In the genomic region with DNA sequence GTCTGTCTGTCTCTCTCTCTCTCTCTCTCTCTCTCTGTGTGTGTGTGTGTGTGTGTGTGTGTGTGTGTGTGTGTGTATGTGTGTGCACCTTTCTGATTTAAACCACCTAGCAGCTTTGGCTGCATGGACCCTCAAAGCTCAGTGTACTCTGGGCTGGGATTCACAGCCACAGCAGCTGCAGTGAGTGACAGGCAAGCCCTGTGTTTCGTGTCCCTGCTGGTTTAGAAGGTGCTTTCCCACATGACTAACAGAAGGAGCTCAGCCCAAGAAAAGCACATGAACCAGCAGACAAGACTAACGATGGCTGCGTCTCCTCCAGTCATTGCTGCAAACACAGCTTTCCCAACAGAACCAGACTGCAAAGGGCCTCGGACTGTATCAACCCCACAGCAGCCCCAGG, we compare ENCODE assay signal across 19 mouse cellular contexts. TPM values are rescaled to one million over a fixed set of nuclear protein-coding genes. Genes with fewer than 3 reads are reported as not detected.
A peak's percentile ranks its signal among the peaks of the same experiment; 100 is the strongest.
DNase-seq lines count a peak whose midpoint lies in the region; ATAC-seq and TF ChIP-seq lines count a peak whose summit lies in the region.
"Had no signal": no experiment of that assay in that cellular context is flagged by ENCODE, and none has a peak within 500 bp of the region (broad histone marks: within the 10 kb centered on the region; RNA-seq: fewer than 3 reads in every experiment).

No protein-coding gene starts in this region.

- WGBS in heart, embryonic 14.5 days, result 47% methylated on average over 4 of the region's 4 CpGs

- H3K79me2 ChIP-seq in CH12.LX (replicated peaks; ENCODE audit: control insufficient read depth, extremely low read depth, insufficient read depth, poor library complexity, severe bottlenecking) (no peaks in the 10 kb centered on the region), myocyte (ENCODE audit: control insufficient read depth, insufficient read depth) (no peaks in the 10 kb centered on the region)

- TF ChIP-seq POLR2A in CH12.LX (IDR thresholded peaks at IDR 0.05; ENCODE audit: low read depth, low read length) (no peak), myocyte (IDR thresholded peaks at IDR 0.05; ENCODE audit: insufficient read length, low read depth) (no peak)

- TF ChIP-seq CTCF in CH12.LX (conservative IDR thresholded peaks at IDR 0.05 in 1 of 2, IDR thresholded peaks at IDR 0.05 in 1 of 2; ENCODE audit: low read depth in 2 of 2, low read length in 2 of 2), result no peak

- peaks cover 25 to 49% of the 10 kb centered on the region in 2 experiments for H3K4me1 ChIP-seq in heart, embryonic 14.5 days (ENCODE audit: control insufficient read depth in 2 of 2, insufficient read depth in 2 of 2, low read length in 2 of 2)
- H3K4me1 ChIP-seq in CH12.LX (ENCODE audit: control insufficient read depth in 1 of 2, insufficient read depth in 2 of 2), result peaks cover 18 to 49% of the 10 kb centered on the region in 2 experiments
- H3K4me1 ChIP-seq: embryonic facial prominence, embryonic 13.5 days had no signal

- no peak for TF ChIP-seq RAD21 in CH12.LX (IDR thresholded peaks at IDR 0.05; ENCODE audit: low read depth, low read length)

- in situ Hi-C loops in CH12.LX (cut with MboI; ENCODE audit: low pct_ligation_motif_present, low pct_unique_long_range_greater_than_20kb, low sequenced_read_pairs), result loop anchor here (5.0 kb wide), 1 partner anchor 49 kb away; no protein-coding TSS in a partner anchor

- no peak overlapping the region for H3K4me3 ChIP-seq in heart, embryonic 14.5 days (ENCODE audit: control insufficient read depth in 1 of 2, insufficient read depth in 1 of 2, low read depth in 1 of 2, low read length in 2 of 2)
- H3K4me3 ChIP-seq in CH12.LX (replicated peaks in 1 of 3; ENCODE audit: low read depth in 2 of 3, low read length in 2 of 3, poor library complexity in 1 of 3), result no peak overlapping the region
- no peak overlapping the region for H3K4me3 ChIP-seq in myocyte
- H3K4me3 ChIP-seq: embryonic facial prominence, embryonic 13.5 days; forebrain, embryonic 12.5 days; hindbrain, embryonic 13.5 days had no signal

- 0 out of 2 replicates have a peak, but pooled peaks have one; percentile 22 for TF ChIP-seq EP300 in CH12.LX (IDR thresholded peaks at IDR 0.05; ENCODE audit: low read length)

- no peaks in the 10 kb centered on the region for H3K9me3 ChIP-seq in heart, embryonic 14.5 days (ENCODE audit: control insufficient read depth, low read length)
- peaks cover 10% of the 10 kb centered on the region for H3K9me3 ChIP-seq in CH12.LX (replicated peaks; ENCODE audit: low read length)
- H3K9me3 ChIP-seq: embryonic facial prominence, embryonic 13.5 days; forebrain, embryonic 12.5 days; hindbrain, embryonic 13.5 days had no signal

- H3K27me3 ChIP-seq in heart, embryonic 14.5 days (ENCODE audit: control insufficient read depth, insufficient read depth, low read length), result no peaks in the 10 kb centered on the region
- H3K27me3 ChIP-seq in CH12.LX (replicated peaks) (no peaks in the 10 kb centered on the region), myocyte (ENCODE audit: control insufficient read depth, insufficient read depth, insufficient read length) (no peaks in the 10 kb centered on the region)
- H3K27me3 ChIP-seq: forebrain, embryonic 12.5 days had no signal

- dilution Hi-C loops in CH12.LX (cut with MboI; ENCODE audit: extremely low pct_ligation_motif_present, extremely low pct_unique_long_range_greater_than_20kb, low sequenced_read_pairs), result no loop called here

- peaks cover 50% of the 10 kb centered on the region for H3K36me3 ChIP-seq in heart, embryonic 14.5 days (ENCODE audit: control insufficient read depth, insufficient read depth, low read length)
- H3K36me3 ChIP-seq in CH12.LX (replicated peaks in 1 of 2; ENCODE audit: control insufficient read depth in 1 of 2, insufficient read depth in 1 of 2, low read length in 1 of 2) (peaks cover 0 to 3% of the 10 kb centered on the region in 2 experiments), myocyte (ENCODE audit: control insufficient read depth, insufficient read depth) (no peaks in the 10 kb centered on the region)
- H3K36me3 ChIP-seq: embryonic facial prominence, embryonic 13.5 days; forebrain, embryonic 12.5 days; hindbrain, embryonic 13.5 days had no signal

- no peak overlapping the region for H3ac ChIP-seq in myocyte (ENCODE audit: control insufficient read depth, insufficient read length)

- DNase-seq in frontal cortex, postnatal 10 days (ENCODE audit: low spot score in 2 of 2), result no peak
- DNase-seq in heart, adult 18-20 months, result no peak
- DNase-seq in CH12.LX (ENCODE audit: extremely low read depth), result peak; percentile 60
- DNase-seq in urinary bladder, postnatal 10 days (ENCODE audit: low spot score), result no peak
- DNase-seq: adrenal gland, adult 2 months; adrenal gland, postnatal 25 days; cerebellum, adult 2 months; cerebellum, postnatal 36 days; forebrain, postnatal 0 days; gastrocnemius, postnatal 14 days; kidney, adult 11 months; kidney, adult 9 months had no signal

- no peak overlapping the region for H3K4me2 ChIP-seq in heart, embryonic 14.5 days (ENCODE audit: low read length)
- H3K4me2 ChIP-seq in CH12.LX (ENCODE audit: insufficient read depth, low read depth, poor library complexity, severe bottlenecking) (0 out of 2 replicates have a peak overlapping the region, but pooled peaks have one; percentile 2), myocyte (ENCODE audit: low read depth) (peak overlapping the region; percentile 12)
- H3K4me2 ChIP-seq: embryonic facial prominence, embryonic 13.5 days; forebrain, embryonic 12.5 days; hindbrain, embryonic 13.5 days had no signal

- no peak overlapping the region for H3K9ac ChIP-seq in heart, embryonic 14.5 days (ENCODE audit: low read length)
- H3K9ac ChIP-seq in CH12.LX (ENCODE audit: insufficient read depth, low read depth), result no peak overlapping the region
- H3K9ac ChIP-seq: embryonic facial prominence, embryonic 13.5 days; forebrain, embryonic 12.5 days; forebrain, postnatal 0 days; hindbrain, embryonic 13.5 days had no signal

- H3K27ac ChIP-seq in heart, embryonic 14.5 days (replicated peaks in 1 of 2; ENCODE audit: control insufficient read depth in 1 of 2, insufficient read depth in 1 of 2, low read depth in 2 of 2, low read length in 2 of 2), result 0 out of 4 replicates have a peak overlapping the region, but pooled peaks have one; percentile 21 to 33
- no peak overlapping the region for H3K27ac ChIP-seq in CH12.LX (ENCODE audit: insufficient read depth, low read depth)
- H3K27ac ChIP-seq: embryonic facial prominence, embryonic 13.5 days; forebrain, embryonic 12.5 days; hindbrain, embryonic 13.5 days; hindbrain, postnatal 0 days had no signal

- peak; percentile 56; the same call in 1 of the 2 replicates for ATAC-seq in frontal cortex, adult (ENCODE audit: low TSS enrichment)
- ATAC-seq in heart, embryonic 14.5 days (ENCODE audit: insufficient number of reproducible peaks, insufficient read depth, low FRiP score, low read depth), result no peak
- ATAC-seq: forebrain, postnatal 0 days; hindbrain, postnatal 0 days had no signal

TF ChIP-seq in CH12.LX, 34 proteins besides CTCF, POLR2A, EP300 and RAD21:
- TF ChIP-seq MYC (IDR thresholded peaks at IDR 0.05; ENCODE audit: low read depth, low read length) (peak; percentile 33; the same call in 1 of the 2 replicates), MEF2A (IDR thresholded peaks at IDR 0.05; ENCODE audit: borderline replicate concordance, low read depth, low read length) (peak; percentile 23; the same call in 1 of the 2 replicates), TCF12 (IDR thresholded peaks at IDR 0.05; ENCODE audit: low read depth, low read length) (peak; percentile 39; the same call in 1 of the 2 replicates), SIN3A (IDR thresholded peaks at IDR 0.05; ENCODE audit: low read length) (no peak), ETS1 (conservative IDR thresholded peaks at IDR 0.05; ENCODE audit: low read depth, low read length) (peak; percentile 52; the same call in 1 of the 2 replicates), IRF4 (IDR thresholded peaks at IDR 0.05; ENCODE audit: low read depth, low read length) (peak; percentile 36; the same call in 1 of the 2 replicates), MAX (IDR thresholded peaks at IDR 0.05; ENCODE audit: low read length) (peak; percentile 60; the same call in 1 of the 2 replicates), GABPA (IDR thresholded peaks at IDR 0.05; ENCODE audit: insufficient replicate concordance, low read depth, low read length) (no peak), BHLHE40 (IDR thresholded peaks at IDR 0.05; ENCODE audit: low read depth, low read length) (peak; percentile 34), SMC3 (IDR thresholded peaks at IDR 0.05; ENCODE audit: low read depth, low read length) (no peak)

TF ChIP-seq in myocyte, 11 proteins besides CTCF, POLR2A, EP300 and RAD21:
- TF ChIP-seq MYOD1 (IDR thresholded peaks at IDR 0.05; ENCODE audit: control insufficient read depth in 1 of 3, insufficient read length in 2 of 3, low read depth in 2 of 3), result peak in 2 of 3 experiments; percentile 71 to 82
- no peak for TF ChIP-seq CEBPB (IDR thresholded peaks at IDR 0.05; ENCODE audit: insufficient read depth, poor library complexity, severe bottlenecking)
- peak in 1 of 3 experiments; percentile 64 for TF ChIP-seq MYOG (IDR thresholded peaks at IDR 0.05; ENCODE audit: control insufficient read depth in 1 of 3, insufficient read depth in 1 of 3, insufficient read length in 2 of 3, low read depth in 2 of 3)

RNA-seq across cellular contexts. Expression of a gene that starts 9.2 kb away (rescaled TPM):
- 220 and 230 TPM in 2 replicates for polyA plus RNA-seq in heart, embryonic 14.5 days (2014; fragmentation: Nextera tagmentation; extraction: Ambion mirVana)
- 100 to 1,000 TPM; 228 to 259 TPM for total RNA-seq in heart, adult 18-20 months (2021)
- total RNA-seq in CH12.LX (2012; rRNA removed) (0.92 and 3.1 TPM in 2 replicates), CH12.LX (2014; rRNA removed) (0.70 and 0.93 TPM in 2 replicates)
- polyA plus RNA-seq in CH12.LX (2012; ENCODE audit: insufficient read length, low read depth) (2.3 and 2.5 TPM in 2 replicates), myocyte (2012; fragmentation: generic; extraction: Trizol) (36.6 TPM)

Comparison
In these comparisons a context has a peak if more than half of its experiments do, and no peak if none do; other contexts are left out.
1. RNA of a gene that starts 9.2 kb away (polyA plus RNA-seq): 220 to 230 TPM in heart, embryonic 14.5 days and 36.6 TPM in myocyte (single experiment); 2.3 to 2.5 TPM in CH12.LX; every median in the first group is over 10 times any median in the second.